Mouse (Mus musculus): Measurements from ENCODE around the gene Xpo5. TPM values are rescaled to one million over a fixed set of nuclear protein-coding genes. Genes with fewer than 3 reads are reported as not detected.

Gene Xpo5
- total and polyA plus RNA-seq, 3 experiments: 47.5 to 93.4 (median 82.7) TPM

- TF ChIP-seq MAFK (IDR thresholded peaks at IDR 0.05; ENCODE audit: borderline replicate concordance, low read depth, low read length): peak; percentile 94
- no peak for TF ChIP-seq MYB (IDR thresholded peaks at IDR 0.05; ENCODE audit: low read depth, low read length)
- no peak for TF ChIP-seq UBTF (IDR thresholded peaks at IDR 0.05; ENCODE audit: borderline replicate concordance, insufficient read depth, low read depth, low read length)
- H3K27ac ChIP-seq (ENCODE audit: control insufficient read depth, low read depth, low read length): no peak overlapping the region
- peaks cover 19% of the 10 kb centered on the region for H3K79me2 ChIP-seq (ENCODE audit: control insufficient read depth, insufficient read depth, low read length, poor library complexity)
- no peak overlapping the region for H3K9ac ChIP-seq (ENCODE audit: control insufficient read depth, low read depth, low read length, poor library complexity, severe bottlenecking)
- no peak for DNase-seq (ENCODE audit: low read depth, low spot score)
- no peak overlapping the region for H3K4me3 ChIP-seq (ENCODE audit: control insufficient read depth in 1 of 2, insufficient read depth in 1 of 2, low read depth in 2 of 2, low read length in 2 of 2)
- H3K36me3 ChIP-seq (ENCODE audit: control insufficient read depth in 1 of 2, insufficient read depth in 2 of 2, low read length in 2 of 2): peaks cover 2 to 13% of the 10 kb centered on the region in 2 experiments; a peak in 3 of 4 replicates
- 0 out of 4 replicates have a peak, but pooled peaks cover 0 to 2% of the 10 kb centered on the region in 2 experiments for H3K27me3 ChIP-seq (ENCODE audit: control insufficient read depth in 1 of 2, insufficient read depth in 2 of 2, low read length in 2 of 2)
- no peaks in the 10 kb centered on the region for H3K9me3 ChIP-seq (replicated peaks; ENCODE audit: insufficient read depth, low read length)
- H3K4me1 ChIP-seq (ENCODE audit: control insufficient read depth in 1 of 2, insufficient read depth in 2 of 2, low read length in 2 of 2): peaks cover 0 to 18% of the 10 kb centered on the region in 2 experiments; a peak in 3 of 4 replicates
Measured at GRCm38 (mm10) chr17:46285407-46285806, 82.8 kb downstream of the Xpo5 start.

GRCm38 (mm10) chr17:46287678-46288095 is 85.1 kb downstream of the Xpo5 start:
- TF ChIP-seq NELFE (IDR thresholded peaks at IDR 0.05; ENCODE audit: low read depth, low read length) (no peak), MYB (IDR thresholded peaks at IDR 0.05; ENCODE audit: low read depth, low read length) (no peak), TBP (IDR thresholded peaks at IDR 0.05; ENCODE audit: low read depth, low read length) (no peak), EP300 (IDR thresholded peaks at IDR 0.05; ENCODE audit: low read depth in 1 of 2, low read length in 2 of 2) (no peak), KAT2A (conservative IDR thresholded peaks at IDR 0.05; ENCODE audit: low read depth, low read length) (no peak)
- Histone ChIP-seq H3K27me3 (ENCODE audit: control insufficient read depth in 1 of 2, insufficient read depth in 2 of 2, low read length in 2 of 2) (peaks cover 3 to 17% of the 10 kb centered on the region in 2 experiments), H3K36me3 (ENCODE audit: control insufficient read depth in 1 of 2, insufficient read depth in 2 of 2, low read length in 2 of 2) (peaks cover 0 to 4% of the 10 kb centered on the region in 2 experiments; a peak in 1 of 4 replicates), H3K9ac (ENCODE audit: control insufficient read depth, low read depth, low read length, poor library complexity, severe bottlenecking) (no peak overlapping the region), H3K9me3 (replicated peaks; ENCODE audit: insufficient read depth, low read length) (no peaks in the 10 kb centered on the region), H3K27ac (ENCODE audit: control insufficient read depth, low read depth, low read length) (no peak overlapping the region), H3K4me1 (ENCODE audit: control insufficient read depth in 1 of 2, insufficient read depth in 2 of 2, low read length in 2 of 2) (peaks cover 0 to 9% of the 10 kb centered on the region in 2 experiments; a peak in 2 of 4 replicates), H3K4me3 (ENCODE audit: control insufficient read depth in 1 of 2, insufficient read depth in 1 of 2, low read depth in 2 of 2, low read length in 2 of 2) (no peak overlapping the region), H3K79me2 (ENCODE audit: control insufficient read depth, insufficient read depth, low read length, poor library complexity) (peaks cover under 1% of the 10 kb centered on the region; the same call in 1 of the 2 replicates)
- DNase-seq (ENCODE audit: low read depth, low spot score): peak; percentile 35

Other genes with a start within 250 kb of the Xpo5 start
- 16.1 and 39.4 TPM in 2 replicates for gene Vegfa, start 170.4 kb upstream of the Xpo5 start, total RNA-seq (2012; rRNA removed)
- 10 to 100 TPM in 1 of 2 experiments, not detected in 1; 38.6 TPM for gene Vegfa, start 170.4 kb upstream of the Xpo5 start, polyA plus RNA-seq (2012; ENCODE audit: insufficient read depth in 1 of 2, insufficient read length in 2 of 2, low read depth in 1 of 2, low replicate concordance in 2 of 2, missing spikeins in 1 of 2)
- gene Mrps18a, start 91.8 kb upstream of the Xpo5 start, total RNA-seq (2012; rRNA removed): 177 and 181 TPM in 2 replicates
- gene Mrps18a, start 91.8 kb upstream of the Xpo5 start, polyA plus RNA-seq (2012; ENCODE audit: insufficient read depth in 1 of 2, insufficient read length in 2 of 2, low read depth in 1 of 2, low replicate concordance in 2 of 2, missing spikeins in 1 of 2): 100 to 1,000 TPM in 1 of 2 experiments, not detected in 1; 159 TPM
- gene Rsph9, start 58.6 kb upstream of the Xpo5 start, total RNA-seq (2012; rRNA removed): not detected in 2 replicates
- gene Rsph9, start 58.6 kb upstream of the Xpo5 start, polyA plus RNA-seq (2012; ENCODE audit: insufficient read depth in 1 of 2, insufficient read length in 2 of 2, low read depth in 1 of 2, low replicate concordance in 2 of 2, missing spikeins in 1 of 2): under 1 TPM in 1 of 2 experiments, not detected in 1; 0.29 TPM
- 14.1 and 14.8 TPM in 2 replicates for gene Mad2l1bp, start 49.2 kb upstream of the Xpo5 start, total RNA-seq (2012; rRNA removed)
- gene Mad2l1bp, start 49.2 kb upstream of the Xpo5 start, polyA plus RNA-seq (2012; ENCODE audit: insufficient read depth in 1 of 2, insufficient read length in 2 of 2, low read depth in 1 of 2, low replicate concordance in 2 of 2, missing spikeins in 1 of 2): 10 to 100 TPM in 1 of 2 experiments, not detected in 1; 23.1 TPM
- gene Gtpbp2, start 41.8 kb upstream of the Xpo5 start, total RNA-seq (2012; rRNA removed): 18.1 and 27.5 TPM in 2 replicates
- 10 to 100 TPM in 1 of 2 experiments, not detected in 1; 46.7 TPM for gene Gtpbp2, start 41.8 kb upstream of the Xpo5 start, polyA plus RNA-seq (2012; ENCODE audit: insufficient read depth in 1 of 2, insufficient read length in 2 of 2, low read depth in 1 of 2, low replicate concordance in 2 of 2, missing spikeins in 1 of 2)
- 28.4 and 30.8 TPM in 2 replicates for gene Polh, start 137 bp upstream of the Xpo5 start, total RNA-seq (2012; rRNA removed)
- 10 to 100 TPM in 1 of 2 experiments, not detected in 1; 22.2 TPM for gene Polh, start 137 bp upstream of the Xpo5 start, polyA plus RNA-seq (2012; ENCODE audit: insufficient read depth in 1 of 2, insufficient read length in 2 of 2, low read depth in 1 of 2, low replicate concordance in 2 of 2, missing spikeins in 1 of 2)
- 188 and 197 TPM in 2 replicates for gene Polr1c, start 45.3 kb downstream of the Xpo5 start, total RNA-seq (2012; rRNA removed)
- gene Polr1c, start 45.3 kb downstream of the Xpo5 start, polyA plus RNA-seq (2012; ENCODE audit: insufficient read depth in 1 of 2, insufficient read length in 2 of 2, low read depth in 1 of 2, low replicate concordance in 2 of 2, missing spikeins in 1 of 2): 100 to 1,000 TPM in 1 of 2 experiments, not detected in 1; 195 TPM
- gene Yipf3, start 45.3 kb downstream of the Xpo5 start, total RNA-seq (2012; rRNA removed): 18.9 and 20.8 TPM in 2 replicates
- gene Yipf3, start 45.3 kb downstream of the Xpo5 start, polyA plus RNA-seq (2012; ENCODE audit: insufficient read depth in 1 of 2, insufficient read length in 2 of 2, low read depth in 1 of 2, low replicate concordance in 2 of 2, missing spikeins in 1 of 2): 10 to 100 TPM in 1 of 2 experiments, not detected in 1; 86.5 TPM
- 0.72 and 1.2 TPM in 2 replicates for gene Lrrc73, start 50.7 kb downstream of the Xpo5 start, total RNA-seq (2012; rRNA removed)
- 1 to 10 TPM in 1 of 2 experiments, not detected in 1; 3.5 TPM for gene Lrrc73, start 50.7 kb downstream of the Xpo5 start, polyA plus RNA-seq (2012; ENCODE audit: insufficient read depth in 1 of 2, insufficient read length in 2 of 2, low read depth in 1 of 2, low replicate concordance in 2 of 2, missing spikeins in 1 of 2)
- gene Tjap1, start 80.2 kb downstream of the Xpo5 start, total RNA-seq (2012; rRNA removed): 11.0 and 12.9 TPM in 2 replicates
- gene Tjap1, start 80.2 kb downstream of the Xpo5 start, polyA plus RNA-seq (2012; ENCODE audit: insufficient read depth in 1 of 2, insufficient read length in 2 of 2, low read depth in 1 of 2, low replicate concordance in 2 of 2, missing spikeins in 1 of 2): 10 to 100 TPM in 1 of 2 experiments, not detected in 1; 41.2 TPM
- gene Dlk2, start 94.6 kb downstream of the Xpo5 start, total RNA-seq (2012; rRNA removed): not detected in 2 replicates
- gene Dlk2, start 94.6 kb downstream of the Xpo5 start, polyA plus RNA-seq (2012; ENCODE audit: insufficient read depth in 1 of 2, insufficient read length in 2 of 2, low read depth in 1 of 2, low replicate concordance in 2 of 2, missing spikeins in 1 of 2): under 1 TPM in 1 of 2 experiments, not detected in 1; 0.07 TPM
- gene Abcc10, start 125.6 kb downstream of the Xpo5 start, total RNA-seq (2012; rRNA removed): 2.8 and 4.0 TPM in 2 replicates
- gene Abcc10, start 125.6 kb downstream of the Xpo5 start, polyA plus RNA-seq (2012; ENCODE audit: insufficient read depth in 1 of 2, insufficient read length in 2 of 2, low read depth in 1 of 2, low replicate concordance in 2 of 2, missing spikeins in 1 of 2): 1 to 10 TPM in 1 of 2 experiments, not detected in 1; 6.2 TPM
- 7.9 and 8.1 TPM in 2 replicates for gene Zfp318, start 180.9 kb downstream of the Xpo5 start, total RNA-seq (2012; rRNA removed)
- gene Zfp318, start 180.9 kb downstream of the Xpo5 start, polyA plus RNA-seq (2012; ENCODE audit: insufficient read depth in 1 of 2, insufficient read length in 2 of 2, low read depth in 1 of 2, low replicate concordance in 2 of 2, missing spikeins in 1 of 2): 10 to 100 TPM; 21.3 to 36.8 TPM
- not detected in 2 replicates for gene Crip3, start 226.1 kb downstream of the Xpo5 start, total RNA-seq (2012; rRNA removed)
- gene Crip3, start 226.1 kb downstream of the Xpo5 start, polyA plus RNA-seq (2012; ENCODE audit: insufficient read depth in 1 of 2, insufficient read length in 2 of 2, low read depth in 1 of 2, low replicate concordance in 2 of 2, missing spikeins in 1 of 2): not detected
- gene Slc22a7, start 235.7 kb downstream of the Xpo5 start, total RNA-seq (2012; rRNA removed): not detected in 2 replicates
- not detected for gene Slc22a7, start 235.7 kb downstream of the Xpo5 start, polyA plus RNA-seq (2012; ENCODE audit: insufficient read depth in 1 of 2, insufficient read length in 2 of 2, low read depth in 1 of 2, low replicate concordance in 2 of 2, missing spikeins in 1 of 2)

All from MEL (cell line).